Mouse (Mus musculus) neural tube, embryonic 11.5 days (tissue): ENCODE data around the gene Mapk8. TPM values are rescaled to one million over a fixed set of nuclear protein-coding genes. Genes with fewer than 3 reads are reported as not detected.

Source experiments
- ATAC-seq: fragments of 200-750 bp; cut with Nextera tagmentation; 2 replicates; pipeline ENCODE4 v1.8.0; 2017; ENCODE audit warnings: moderate number of reproducible peaks, mild to moderate bottlenecking, moderate TSS enrichment, moderate library complexity; ENCODE audit not compliant: insufficient read depth, low FRiP score, low TSS enrichment
- DNase-seq: peaks from one replicate; pipeline ENCODE4 v3.0.0-alpha.2; 2015; ENCODE audit warnings: low spot score
- H3K27ac ChIP-seq: fragments of 300-500 bp; sonication (generic); 2 replicates; pipeline ENCODE4 v1.5.1; 2014; ENCODE audit warnings: low read depth, mild to moderate bottlenecking, low read length
- H3K27me3 ChIP-seq: fragments of 300-500 bp; sonication (generic); 2 replicates; pipeline ENCODE4 v1.6.1; 2014; ENCODE audit warnings: mild to moderate bottlenecking, low read length, mixed read lengths; ENCODE audit not compliant: control insufficient read depth, insufficient read depth
- H3K36me3 ChIP-seq: fragments of 300-500 bp; sonication (generic); 2 replicates; pipeline ENCODE4 v1.6.1; 2014; ENCODE audit warnings: mild to moderate bottlenecking, low read length, moderate library complexity, mixed read lengths; ENCODE audit not compliant: control insufficient read depth, insufficient read depth
- H3K4me1 ChIP-seq: fragments of 300-500 bp; sonication (generic); 2 replicates; pipeline ENCODE4 v1.6.1; 2014; ENCODE audit warnings: low read length, mixed read lengths; ENCODE audit not compliant: control insufficient read depth, insufficient read depth
- H3K4me2 ChIP-seq: fragments of 300-500 bp; sonication (generic); 2 replicates; pipeline ENCODE4 v1.6.1; 2014; ENCODE audit warnings: low read depth, mild to moderate bottlenecking, moderate library complexity
- H3K4me3 ChIP-seq: fragments of 300-500 bp; sonication (generic); 2 replicates; pipeline ENCODE4 v1.5.1; 2014; ENCODE audit warnings: low read depth, low read length
- H3K9ac ChIP-seq: fragments of 300-500 bp; sonication (generic); 2 replicates; pipeline ENCODE4 v1.6.1; 2014; ENCODE audit warnings: mild to moderate bottlenecking, low read length
- H3K9me3 ChIP-seq: fragments of 300-500 bp; sonication (generic); 2 replicates; pipeline ENCODE4 v1.6.1; 2016; ENCODE audit warnings: low read length; ENCODE audit not compliant: control insufficient read depth
- WGBS: fragments of 180-500 bp; shearing (Covaris S2); extraction: QIAGEN DNeasy Blood & Tissue Kit; methylation state at CpG from one replicate; pipeline ENCODE4 v1.1.7; 2014; 5-methylcytosine and 5-hydroxymethylcytosine counted together
- polyA plus RNA-seq: library from polyadenylated mRNA; unstranded; fragments of >200 nt; fragmentation: Nextera tagmentation; extraction: Ambion mirVana; gene quantifications from 2 replicates; pipeline ENCODE4 v1.2.1, GENCODE M21; 2014

Gene Mapk8
- polyA plus RNA-seq, 1 experiment from 2014 or later: 28.1 TPM

GRCm38 (mm10) chr14:33347738-33348137 is 99.2 kb downstream of the Mapk8 start:
- Histone ChIP-seq H3K4me2 (no peak overlapping the region), H3K27me3 (peaks cover 37% of the 10 kb centered on the region), H3K4me1 (no peaks in the 10 kb centered on the region), H3K4me3 (no peak overlapping the region), H3K9ac (no peak overlapping the region), H3K36me3 (no peaks in the 10 kb centered on the region), H3K27ac (no peak overlapping the region), H3K9me3 (no peaks in the 10 kb centered on the region)
- no peak for ATAC-seq
- WGBS: 62% methylated on average over 4 of the region's 4 CpGs
- no peak for DNase-seq

GRCm38 (mm10) chr14:33346546-33346945 is 100.4 kb downstream of the Mapk8 start:
- Histone ChIP-seq H3K36me3 (no peaks in the 10 kb centered on the region), H3K27me3 (peaks cover 25% of the 10 kb centered on the region), H3K4me1 (no peaks in the 10 kb centered on the region), H3K4me2 (no peak overlapping the region), H3K4me3 (no peak overlapping the region), H3K9ac (no peak overlapping the region), H3K27ac (no peak overlapping the region), H3K9me3 (no peaks in the 10 kb centered on the region)
- no peak for DNase-seq
- WGBS: 78% methylated on average over 6 of the region's 6 CpGs
- no peak for ATAC-seq

- no peak overlapping the region for H3K9ac ChIP-seq
- no peaks in the 10 kb centered on the region for H3K9me3 ChIP-seq
- WGBS: 90% methylated on average over 14 of the region's 14 CpGs
- no peak overlapping the region for H3K4me2 ChIP-seq
- H3K36me3 ChIP-seq: no peaks in the 10 kb centered on the region
- H3K27me3 ChIP-seq: no peaks in the 10 kb centered on the region
- ATAC-seq (no peak), DNase-seq (no peak)
- no peak overlapping the region for H3K27ac ChIP-seq
- H3K4me1 ChIP-seq: no peaks in the 10 kb centered on the region
- H3K4me3 ChIP-seq: no peak overlapping the region
Observed at GRCm38 (mm10) chr14:33343131-33343725, 103.7 kb downstream of the Mapk8 start.

GRCm38 (mm10) chr14:33338684-33339083 is 108.3 kb downstream of the Mapk8 start:
- DNase-seq: no peak
- H3K4me1 ChIP-seq: no peaks in the 10 kb centered on the region

GRCm38 (mm10) chr14:33335733-33336132 is 111.2 kb downstream of the Mapk8 start:
- Histone ChIP-seq H3K36me3 (no peaks in the 10 kb centered on the region), H3K9ac (no peak overlapping the region), H3K9me3 (no peaks in the 10 kb centered on the region), H3K27me3 (no peaks in the 10 kb centered on the region), H3K4me3 (no peak overlapping the region), H3K4me1 (no peaks in the 10 kb centered on the region), H3K4me2 (no peak overlapping the region), H3K27ac (no peak overlapping the region)
- 81% methylated on average over 6 of the region's 6 CpGs for WGBS
- ATAC-seq (no peak), DNase-seq (no peak)

More at GRCm38 (mm10) chr14:33338684-33339083, 108.3 kb downstream of the Mapk8 start:
- no peak overlapping the region for H3K4me3 ChIP-seq
- no peak overlapping the region for H3K4me2 ChIP-seq
- H3K9me3 ChIP-seq: no peaks in the 10 kb centered on the region
- no peak overlapping the region for H3K9ac ChIP-seq
- no peaks in the 10 kb centered on the region for H3K36me3 ChIP-seq
- H3K27ac ChIP-seq: no peak overlapping the region
- WGBS: 77% methylated on average over 5 of the region's 5 CpGs
- no peak for ATAC-seq
- H3K27me3 ChIP-seq: no peaks in the 10 kb centered on the region

- Histone ChIP-seq H3K4me2 (no peak overlapping the region), H3K27ac (no peak overlapping the region), H3K36me3 (no peaks in the 10 kb centered on the region), H3K4me3 (no peak overlapping the region), H3K4me1 (no peaks in the 10 kb centered on the region), H3K9me3 (no peaks in the 10 kb centered on the region), H3K9ac (no peak overlapping the region), H3K27me3 (no peaks in the 10 kb centered on the region)
- no peak for ATAC-seq
- DNase-seq: no peak
- WGBS: 87% methylated on average over 4 of the region's 4 CpGs
Observed at GRCm38 (mm10) chr14:33334402-33334801, 112.6 kb downstream of the Mapk8 start.

- H3K4me1 ChIP-seq: no peaks in the 10 kb centered on the region
- 88% methylated on average over 4 of the region's 4 CpGs for WGBS
- H3K27ac ChIP-seq: no peak overlapping the region
- no peaks in the 10 kb centered on the region for H3K36me3 ChIP-seq
- no peaks in the 10 kb centered on the region for H3K9me3 ChIP-seq
- no peaks in the 10 kb centered on the region for H3K27me3 ChIP-seq
- ATAC-seq (no peak), DNase-seq (peak; percentile 49)
- no peak overlapping the region for H3K4me2 ChIP-seq
- H3K9ac ChIP-seq: no peak overlapping the region
- no peak overlapping the region for H3K4me3 ChIP-seq
Observed at GRCm38 (mm10) chr14:33333833-33334232, 113.1 kb downstream of the Mapk8 start.

- DNase-seq (no peak), ATAC-seq (no peak)
- Histone ChIP-seq H3K36me3 (no peaks in the 10 kb centered on the region), H3K27ac (no peak overlapping the region), H3K4me3 (no peak overlapping the region), H3K4me1 (no peaks in the 10 kb centered on the region), H3K9me3 (no peaks in the 10 kb centered on the region), H3K27me3 (no peaks in the 10 kb centered on the region), H3K4me2 (no peak overlapping the region), H3K9ac (no peak overlapping the region)
- 43% methylated on average over 4 of the region's 4 CpGs for WGBS
Observed at GRCm38 (mm10) chr14:33331627-33332026, 115.3 kb downstream of the Mapk8 start.

GRCm38 (mm10) chr14:33330986-33331385 is 116.0 kb downstream of the Mapk8 start:
- Histone ChIP-seq H3K27me3 (no peaks in the 10 kb centered on the region), H3K27ac (no peak overlapping the region), H3K9ac (no peak overlapping the region), H3K4me1 (no peaks in the 10 kb centered on the region), H3K4me2 (no peak overlapping the region), H3K4me3 (no peak overlapping the region), H3K9me3 (no peaks in the 10 kb centered on the region), H3K36me3 (no peaks in the 10 kb centered on the region)
- 57% methylated on average over 4 of the region's 4 CpGs for WGBS
- DNase-seq (no peak), ATAC-seq (no peak)
